Mouse (Mus musculus): ENCODE measurements around the gene Wdr45. TPM values are rescaled to one million over a fixed set of nuclear protein-coding genes. Genes with fewer than 3 reads are reported as not detected.
"Not testable (repeated sequence)": the region's sequence is repeated elsewhere in the genome, so short reads cannot be mapped to it uniquely, and the experiment has no call there.

Gene Wdr45
- polyA plus RNA-seq, 1 experiment = 38.9 TPM

GRCm38 (mm10) chrX:7692862-7693261 lies 21.3 kb upstream of the Wdr45 start:
- TF ChIP-seq POLR2A (IDR thresholded peaks at IDR 0.05; ENCODE audit: insufficient read length, low read depth) (no peak), POLR2AphosphoS2 (IDR thresholded peaks at IDR 0.05; ENCODE audit: insufficient read length, low read depth) (no peak), USF1 (IDR thresholded peaks at IDR 0.05; ENCODE audit: low read depth) (no peak)
- H3K4me2 ChIP-seq (ENCODE audit: low read depth) = no peak overlapping the region
- H3K79me2 ChIP-seq (ENCODE audit: control insufficient read depth, insufficient read depth) = peaks cover 7% of the 10 kb centered on the region
- H3K27me3 ChIP-seq (ENCODE audit: control insufficient read depth, insufficient read depth, insufficient read length) = no peaks in the 10 kb centered on the region
- no peaks in the 10 kb centered on the region for H3K36me3 ChIP-seq (ENCODE audit: control insufficient read depth, insufficient read depth)
- H3ac ChIP-seq (ENCODE audit: control insufficient read depth, insufficient read length) = no peak overlapping the region
- H3K4me3 ChIP-seq = no peak overlapping the region

DNA sequence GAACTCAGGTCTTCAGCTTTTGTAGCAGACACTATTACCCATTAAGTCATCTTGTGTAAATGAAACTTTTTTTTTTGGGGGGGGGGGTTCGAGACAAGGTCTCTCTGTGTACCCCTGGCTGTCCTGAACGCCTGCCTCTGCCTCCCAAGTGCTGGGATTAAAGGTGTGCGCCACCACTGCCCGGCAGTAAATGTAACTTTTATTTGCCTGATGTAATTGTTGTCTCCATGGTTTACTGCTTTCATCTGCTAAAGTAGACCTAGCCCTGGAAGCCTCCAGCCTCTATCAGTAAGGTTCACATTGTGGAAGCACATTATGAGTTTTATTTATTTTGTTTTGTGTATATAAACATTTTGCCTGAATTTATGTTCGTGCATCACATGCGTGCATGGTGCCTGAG lies 17.6 kb upstream of the Wdr45 start:
- H3K36me3 ChIP-seq (ENCODE audit: control insufficient read depth, insufficient read depth) = no peaks in the 10 kb centered on the region
- peaks cover 16% of the 10 kb centered on the region for H3K79me2 ChIP-seq (ENCODE audit: control insufficient read depth, insufficient read depth)
- H3K4me2 ChIP-seq (ENCODE audit: low read depth) = peak overlapping the region; percentile 77
- TF ChIP-seq MYOD1 (IDR thresholded peaks at IDR 0.05; ENCODE audit: control insufficient read depth in 1 of 3, insufficient read length in 2 of 3, low read depth in 2 of 3) = no peak
- no peak for TF ChIP-seq CEBPB (IDR thresholded peaks at IDR 0.05; ENCODE audit: insufficient read depth, poor library complexity, severe bottlenecking)
- TF ChIP-seq POLR2A (IDR thresholded peaks at IDR 0.05; ENCODE audit: insufficient read length, low read depth) = no peak
- no peak for TF ChIP-seq REST (IDR thresholded peaks at IDR 0.05; ENCODE audit: insufficient read depth, insufficient read length)
- H3K27me3 ChIP-seq (ENCODE audit: control insufficient read depth, insufficient read depth, insufficient read length) = no peaks in the 10 kb centered on the region
- H3ac ChIP-seq (ENCODE audit: control insufficient read depth, insufficient read length) = no peak overlapping the region
- H3K4me3 ChIP-seq = peak overlapping the region; percentile 61

GRCm38 (mm10) chrX:7696954-7697381 lies 17.2 kb upstream of the Wdr45 start, which contains the start of gene Gpkow:
Gpkow (plus strand) TSS chrX:7697131.
- Histone ChIP-seq H3K4me2 (ENCODE audit: low read depth) (peak within 1 kb of the TSS; percentile 77), H3K27me3 (ENCODE audit: control insufficient read depth, insufficient read depth, insufficient read length) (no peaks in the 10 kb centered on the region), H3K36me3 (ENCODE audit: control insufficient read depth, insufficient read depth) (no peaks in the 10 kb centered on the region), H3ac (ENCODE audit: control insufficient read depth, insufficient read length) (no peak within 1 kb of the TSS), H3K4me3 (peak within 1 kb of the TSS; percentile 61), H3K79me2 (ENCODE audit: control insufficient read depth, insufficient read depth) (peaks cover 16% of the 10 kb centered on the region)
- TF ChIP-seq POLR2A (IDR thresholded peaks at IDR 0.05; ENCODE audit: insufficient read length, low read depth) (peak; percentile 65), USF1 (IDR thresholded peaks at IDR 0.05; ENCODE audit: low read depth) (no peak), POLR2AphosphoS2 (IDR thresholded peaks at IDR 0.05; ENCODE audit: insufficient read length, low read depth) (peak; percentile 22)

DNA sequence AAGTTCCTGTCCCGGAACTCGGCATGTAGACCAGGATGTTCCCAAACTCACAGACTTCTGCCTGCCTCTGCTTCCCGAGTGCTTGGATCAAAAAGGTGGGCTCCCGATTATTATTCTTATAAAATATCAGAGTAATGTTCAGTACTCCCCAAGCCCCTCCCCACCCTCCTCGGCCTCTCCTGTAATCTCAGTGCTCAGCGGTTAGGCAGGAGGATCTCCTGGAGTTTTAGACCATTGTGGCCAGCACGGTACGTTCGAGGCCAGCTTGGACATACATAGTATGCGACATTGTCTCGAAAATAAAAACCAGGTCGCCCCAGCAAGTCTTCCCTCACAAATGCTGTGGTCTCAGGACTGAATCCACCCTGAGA lies 384 bp upstream of the Wdr45 start:
- Histone ChIP-seq H3K4me3 (peak overlapping the region; percentile 22), H3K4me2 (ENCODE audit: low read depth) (peak overlapping the region; percentile 58)
- not testable (repeated sequence) for H3ac ChIP-seq (ENCODE audit: control insufficient read depth, insufficient read length); H3K79me2 ChIP-seq (ENCODE audit: control insufficient read depth, insufficient read depth); H3K36me3 ChIP-seq (ENCODE audit: control insufficient read depth, insufficient read depth); H3K27me3 ChIP-seq (ENCODE audit: control insufficient read depth, insufficient read depth, insufficient read length)

GRCm38 (mm10) chrX:7716058-7716457 lies 1.9 kb downstream of the Wdr45 start:
- H3K79me2 ChIP-seq (ENCODE audit: control insufficient read depth, insufficient read depth); H3K4me2 ChIP-seq (ENCODE audit: low read depth); H3K27me3 ChIP-seq (ENCODE audit: control insufficient read depth, insufficient read depth, insufficient read length); H3K36me3 ChIP-seq (ENCODE audit: control insufficient read depth, insufficient read depth); H3K4me3 ChIP-seq; H3ac ChIP-seq (ENCODE audit: control insufficient read depth, insufficient read length): not testable (repeated sequence)

GRCm38 (mm10) chrX:7721514-7722281 lies 7.6 kb downstream of the Wdr45 start, which contains the start of gene Gm45208:
Gm45208 (plus strand) TSS chrX:7722245.
- TF ChIP-seq MAX (IDR thresholded peaks at IDR 0.05; ENCODE audit: low read depth) (no peak), USF1 (IDR thresholded peaks at IDR 0.05; ENCODE audit: low read depth) (no peak), TCF3 (IDR thresholded peaks at IDR 0.05; ENCODE audit: insufficient read length, low read depth) (no peak), REST (IDR thresholded peaks at IDR 0.05; ENCODE audit: insufficient read depth, insufficient read length) (no peak), CEBPB (IDR thresholded peaks at IDR 0.05; ENCODE audit: insufficient read depth, poor library complexity, severe bottlenecking) (no peak), POLR2A (IDR thresholded peaks at IDR 0.05; ENCODE audit: insufficient read length, low read depth) (no peak), E2F4 (IDR thresholded peaks at IDR 0.05; ENCODE audit: insufficient read depth) (no peak), SRF (IDR thresholded peaks at IDR 0.05; ENCODE audit: control insufficient read depth, insufficient read length, low read depth) (no peak), MYOD1 (IDR thresholded peaks at IDR 0.05; ENCODE audit: control insufficient read depth in 1 of 3, insufficient read length in 2 of 3, low read depth in 2 of 3) (no peak), TCF12 (IDR thresholded peaks at IDR 0.05; ENCODE audit: insufficient read depth, poor library complexity, severe bottlenecking) (no peak), POLR2AphosphoS2 (IDR thresholded peaks at IDR 0.05; ENCODE audit: insufficient read length, low read depth) (no peak)
- peak within 1 kb of the TSS; percentile 87 for H3K4me2 ChIP-seq (ENCODE audit: low read depth)
- H3K4me3 ChIP-seq = peak within 1 kb of the TSS; percentile 63
- H3ac ChIP-seq (ENCODE audit: control insufficient read depth, insufficient read length) = peak within 1 kb of the TSS; percentile 35
- no peaks in the 10 kb centered on the region for H3K36me3 ChIP-seq (ENCODE audit: control insufficient read depth, insufficient read depth)
- no peaks in the 10 kb centered on the region for H3K27me3 ChIP-seq (ENCODE audit: control insufficient read depth, insufficient read depth, insufficient read length)
- peaks cover 8% of the 10 kb centered on the region for H3K79me2 ChIP-seq (ENCODE audit: control insufficient read depth, insufficient read depth)
